Mouse (Mus musculus): ENCODE measurements at regions not wholly inside any gene's neighbourhood (a gene's known extent, or its start where the extent isn't known, plus 50 kb on each side); places are given as distances from the start of the nearest gene placed in this dataset.

GRCm38 (mm10) chr5:126765037-126765707, 476.4 kb upstream of the Tmem132c start:
- DNase-seq: no peak

- DNase-seq: no peak
Observed at GRCm38 (mm10) chr5:126769031-126769430, 472.6 kb upstream of the Tmem132c start.

- DNase-seq: peak; percentile 34
Observed at GRCm38 (mm10) chr5:126787706-126788610, 453.6 kb upstream of the Tmem132c start.

GRCm38 (mm10) chr5:126799698-126800279, 441.8 kb upstream of the Tmem132c start:
- DNase-seq: no peak

GRCm38 (mm10) chr5:126806656-126807055, 435.0 kb upstream of the Tmem132c start:
- DNase-seq: no peak

DNA sequence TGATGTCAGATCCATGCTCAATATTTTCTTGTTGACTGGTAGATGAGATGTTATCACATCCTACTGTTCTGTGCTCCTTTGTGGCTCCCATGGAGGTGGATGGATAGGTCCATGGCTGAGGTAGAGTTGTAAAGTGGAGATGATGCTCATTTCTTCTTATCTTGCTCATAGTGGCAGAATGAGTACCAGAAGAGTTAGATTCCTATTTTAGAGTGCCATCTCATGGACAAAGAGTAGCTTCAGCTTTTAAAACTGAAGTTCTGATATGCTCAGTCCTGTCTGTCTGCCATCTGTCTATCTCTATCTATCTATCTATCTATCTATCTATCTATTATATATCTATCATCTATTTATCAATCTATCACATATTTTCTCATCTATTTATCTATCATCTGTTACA, 425.5 kb upstream of the Tmem132c start:
- DNase-seq: no peak

- no peak for DNase-seq
Observed at GRCm38 (mm10) chr5:126835440-126835839, 406.2 kb upstream of the Tmem132c start.

DNA sequence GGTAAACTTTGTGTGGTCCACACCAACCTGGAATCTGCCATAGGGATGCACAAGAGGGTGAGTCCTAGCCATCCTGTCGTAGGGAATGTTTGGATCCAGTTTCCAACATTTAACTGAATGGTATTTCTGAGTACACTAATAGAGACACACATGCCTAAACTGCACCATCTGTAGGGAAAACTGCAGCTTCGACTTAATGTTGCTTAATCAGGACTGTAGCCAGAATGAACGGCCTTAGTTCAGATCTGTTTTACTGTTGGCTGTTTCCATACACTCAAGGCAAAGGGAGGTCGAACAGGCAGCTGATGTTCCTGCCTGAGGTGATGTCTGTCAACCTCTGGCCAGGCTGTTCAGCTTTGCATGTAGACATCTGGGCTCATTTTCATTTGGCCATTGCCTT, 399.0 kb upstream of the Tmem132c start:
- no peak for DNase-seq

- no peak for DNase-seq
Observed at GRCm38 (mm10) chr5:126862078-126862477, 379.5 kb upstream of the Tmem132c start.

DNA sequence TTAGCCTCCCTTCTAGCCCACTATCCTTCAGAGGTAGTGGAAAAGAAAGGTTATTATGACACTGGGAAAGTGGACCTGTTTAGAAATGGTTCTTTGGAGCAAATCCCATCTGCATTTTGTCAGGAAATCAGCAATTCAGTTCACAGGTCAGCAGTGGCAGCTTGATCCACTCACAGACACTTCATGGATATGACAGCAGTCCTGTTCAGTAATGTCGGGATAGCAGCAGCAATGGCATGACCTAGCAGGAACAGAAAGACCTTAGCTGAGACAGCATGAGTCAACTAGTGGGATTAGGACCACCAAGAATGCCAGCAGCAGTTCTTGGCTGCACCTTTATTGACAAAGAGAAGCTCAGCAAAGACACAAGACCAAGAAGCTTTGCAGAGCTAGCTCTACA, 365.8 kb upstream of the Tmem132c start:
- no peak for DNase-seq

- no peak for DNase-seq
Observed at GRCm38 (mm10) chr5:126890710-126891109, 350.9 kb upstream of the Tmem132c start.

GRCm38 (mm10) chr5:126893063-126893462, 348.5 kb upstream of the Tmem132c start:
- no peak for DNase-seq

- no peak for DNase-seq
Observed at GRCm38 (mm10) chr5:126910084-126910483, 331.5 kb upstream of the Tmem132c start.

DNA sequence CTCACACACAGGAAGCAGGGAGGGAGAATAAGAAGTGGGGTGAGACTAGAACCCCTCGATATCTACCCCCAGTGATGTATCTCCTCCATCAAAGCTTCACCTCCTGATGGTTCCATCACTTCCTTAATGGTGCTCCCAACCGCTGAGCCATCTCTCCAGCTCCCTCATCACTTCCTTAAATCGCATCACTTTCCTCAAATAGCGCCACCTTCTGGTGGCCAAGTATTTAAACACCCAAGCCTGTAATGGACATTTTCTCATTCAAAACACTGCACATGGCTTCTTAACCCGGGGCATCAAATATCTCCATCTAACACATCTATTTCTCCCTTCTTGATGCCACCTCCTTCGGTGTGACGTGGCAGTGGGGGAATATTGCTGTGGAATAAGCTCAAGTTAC, 324.3 kb upstream of the Tmem132c start:
- DNase-seq: no peak

- DNase-seq: no peak
Observed at GRCm38 (mm10) chr5:126933466-126933865, 308.1 kb upstream of the Tmem132c start.

- DNase-seq: no peak
Observed at GRCm38 (mm10) chr5:126944861-126945260, 296.7 kb upstream of the Tmem132c start.

GRCm38 (mm10) chr5:126954189-126954588, 287.4 kb upstream of the Tmem132c start:
- no peak for DNase-seq

DNA sequence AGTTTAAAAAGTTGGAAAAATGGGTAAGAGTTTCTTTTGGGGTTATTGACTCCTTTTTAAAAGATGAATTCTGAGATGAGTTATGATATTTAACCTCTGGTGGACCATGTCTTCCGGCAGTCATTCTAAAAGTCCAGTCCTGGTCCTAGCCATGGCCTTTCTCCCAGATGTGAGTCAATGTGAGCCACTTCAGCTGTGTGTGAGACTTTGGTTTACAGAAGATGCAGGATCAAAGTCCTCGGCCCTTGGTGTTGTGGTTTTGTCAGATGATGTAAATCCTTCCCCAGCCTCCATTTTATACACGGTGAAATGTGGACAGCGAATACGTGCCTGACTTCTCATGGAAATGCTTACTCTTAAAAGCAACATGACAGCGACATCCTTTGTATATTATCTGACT, 287.0 kb upstream of the Tmem132c start:
- DNase-seq: no peak

- no peak for DNase-seq
Observed at GRCm38 (mm10) chr5:126964577-126964976, 277.0 kb upstream of the Tmem132c start.

GRCm38 (mm10) chr5:126967076-126967475, 274.5 kb upstream of the Tmem132c start:
- DNase-seq: no peak

GRCm38 (mm10) chr5:126969373-126969772, 272.2 kb upstream of the Tmem132c start:
- no peak for DNase-seq

- DNase-seq: no peak
Observed at GRCm38 (mm10) chr5:126971284-126971683, 270.3 kb upstream of the Tmem132c start.

- DNase-seq: no peak
Observed at GRCm38 (mm10) chr5:126971981-126972380, 269.6 kb upstream of the Tmem132c start.

- DNase-seq: no peak
Observed at GRCm38 (mm10) chr5:126973425-126973824, 268.2 kb upstream of the Tmem132c start.
